13 mouse cellular contexts compared by ENCODE assay signal in genomic region chr1:120258245-120258644, GRCm38 (mm10). TPM values are rescaled to one million over a fixed set of nuclear protein-coding genes. Genes with fewer than 3 reads are reported as not detected.
DNase-seq lines count a peak whose midpoint lies in the region; ATAC-seq lines count a peak whose summit lies in the region.
"Had no signal": no experiment of that assay in that cellular context is flagged by ENCODE, and none has a peak within 500 bp of the region (broad histone marks: within the 10 kb centered on the region; RNA-seq: fewer than 3 reads in every experiment).

No protein-coding gene starts in this region.

- ATAC-seq in megakaryocyte, adult 5-6 weeks (ENCODE audit: poor library complexity, severe bottlenecking): no peak
- ATAC-seq in liver, embryonic 12.5 days: no peak
- no peak for ATAC-seq in stomach, embryonic 15.5 days (ENCODE audit: insufficient read depth, low FRiP score, low read depth)
- ATAC-seq: forebrain, embryonic 13.5 days had no signal

- H3K4me1 ChIP-seq in megakaryocyte, embryonic 14.5 days: peaks cover 97% of the 10 kb centered on the region
- peaks cover 19% of the 10 kb centered on the region for H3K4me1 ChIP-seq in embryonic facial prominence, embryonic 10.5 days
- peaks cover 93% of the 10 kb centered on the region for H3K4me1 ChIP-seq in liver, embryonic 12.5 days
- peaks cover 8% of the 10 kb centered on the region; the same call in 1 of the 2 replicates for H3K4me1 ChIP-seq in stomach, embryonic 15.5 days
- H3K4me1 ChIP-seq: forebrain, embryonic 13.5 days had no signal

- 81% methylated on average over 8 of the region's 8 CpGs for WGBS in embryonic facial prominence, embryonic 10.5 days
- 66% methylated on average over 8 of the region's 8 CpGs for WGBS in liver, embryonic 12.5 days (ENCODE audit: insufficient replicate concordance)
- WGBS in stomach, embryonic 15.5 days: 23% methylated on average over 8 of the region's 8 CpGs

- no peaks in the 10 kb centered on the region for H3K9me3 ChIP-seq in megakaryocyte, embryonic 14.5 days
- no peaks in the 10 kb centered on the region for H3K9me3 ChIP-seq in embryonic facial prominence, embryonic 10.5 days
- no peaks in the 10 kb centered on the region for H3K9me3 ChIP-seq in liver, embryonic 12.5 days (replicated peaks)
- H3K9me3 ChIP-seq in stomach, embryonic 15.5 days: no peaks in the 10 kb centered on the region
- H3K9me3 ChIP-seq: forebrain, embryonic 13.5 days had no signal

- H3K27ac ChIP-seq in embryonic facial prominence, embryonic 10.5 days (replicated peaks): 0 out of 2 replicates have a peak overlapping the region, but pooled peaks have one; percentile 54
- peak overlapping the region; percentile 93 for H3K27ac ChIP-seq in liver, embryonic 12.5 days
- no peak overlapping the region for H3K27ac ChIP-seq in stomach, embryonic 15.5 days
- H3K27ac ChIP-seq: forebrain, embryonic 13.5 days had no signal

- H3K4me2 ChIP-seq in liver, embryonic 12.5 days: peak overlapping the region; percentile 93
- H3K4me2 ChIP-seq in stomach, embryonic 15.5 days: 0 out of 2 replicates have a peak overlapping the region, but pooled peaks have one; percentile 14
- H3K4me2 ChIP-seq: forebrain, embryonic 13.5 days had no signal

- DNase-seq in embryonic facial prominence, embryonic 10.5 days (ENCODE audit: low spot score): no peak
- no peak for DNase-seq in urinary bladder, postnatal 4 days (ENCODE audit: low spot score in 2 of 2)
- no peak for DNase-seq in spleen, adult 18-20 months
- DNase-seq: cerebellum, postnatal 36 days; kidney, postnatal 10 days; lung, postnatal 36 days; thymus, postnatal 14 days had no signal

- peaks cover 3% of the 10 kb centered on the region for H3K36me3 ChIP-seq in megakaryocyte, embryonic 14.5 days (replicated peaks; ENCODE audit: low read length)
- no peaks in the 10 kb centered on the region for H3K36me3 ChIP-seq in embryonic facial prominence, embryonic 10.5 days (replicated peaks)
- peaks cover 65% of the 10 kb centered on the region for H3K36me3 ChIP-seq in liver, embryonic 12.5 days
- no peaks in the 10 kb centered on the region for H3K36me3 ChIP-seq in stomach, embryonic 15.5 days

- H3K9ac ChIP-seq in liver, embryonic 12.5 days: peak overlapping the region; percentile 72
- no peak overlapping the region for H3K9ac ChIP-seq in stomach, embryonic 15.5 days
- H3K9ac ChIP-seq: forebrain, embryonic 13.5 days had no signal

- no peaks in the 10 kb centered on the region for H3K27me3 ChIP-seq in megakaryocyte, embryonic 14.5 days (replicated peaks)
- peaks cover 1% of the 10 kb centered on the region for H3K27me3 ChIP-seq in embryonic facial prominence, embryonic 10.5 days (replicated peaks; ENCODE audit: low read depth, poor library complexity, severe bottlenecking)
- H3K27me3 ChIP-seq in liver, embryonic 12.5 days (replicated peaks): no peaks in the 10 kb centered on the region
- no peaks in the 10 kb centered on the region for H3K27me3 ChIP-seq in stomach, embryonic 15.5 days (replicated peaks)
- H3K27me3 ChIP-seq: Patski had no signal

- H3K4me3 ChIP-seq in megakaryocyte, embryonic 14.5 days (replicated peaks): peak overlapping the region; percentile 87
- no peak overlapping the region for H3K4me3 ChIP-seq in embryonic facial prominence, embryonic 10.5 days
- peak overlapping the region; percentile 37 for H3K4me3 ChIP-seq in liver, embryonic 12.5 days
- no peak overlapping the region for H3K4me3 ChIP-seq in stomach, embryonic 15.5 days (replicated peaks)
- H3K4me3 ChIP-seq: forebrain, embryonic 13.5 days had no signal

RNA-seq across cellular contexts. Expression of gene Steap3, which starts 14.3 kb away (rescaled TPM):
- 12.6 and 13.9 TPM in 2 replicates for polyA plus RNA-seq in megakaryocyte, embryonic 14.5 days (2012; ENCODE audit: insufficient read depth, low replicate concordance)
- total RNA-seq in megakaryocyte, adult 5-6 weeks (2015): 16.8 and 17.5 TPM in 2 replicates
- 4.8 and 6.9 TPM in 2 replicates for total RNA-seq in megakaryocyte, adult 5-6 weeks (2017)
- polyA plus RNA-seq in embryonic facial prominence, embryonic 10.5 days (2016; fragmentation: Nextera tagmentation; extraction: Ambion mirVana): 2.6 and 3.6 TPM in 2 replicates
- polyA plus RNA-seq in liver, embryonic 12.5 days (2016; fragmentation: Nextera tagmentation; extraction: Ambion mirVana): 54.3 and 56.3 TPM in 2 replicates
- 4.9 and 7.3 TPM in 2 replicates for polyA plus RNA-seq in stomach, embryonic 15.5 days (2015; fragmentation: Nextera tagmentation; extraction: Ambion mirVana)

Comparison
In these comparisons a context has a peak if more than half of its experiments do, and no peak if none do; other contexts are left out.
1. H3K4me3 ChIP-seq: peak in megakaryocyte, embryonic 14.5 days (single experiment) and liver, embryonic 12.5 days (single experiment); none in embryonic facial prominence, embryonic 10.5 days (single experiment) and stomach, embryonic 15.5 days (single experiment).